Mouse (Mus musculus): Measurements from ENCODE around the gene Hist1h2bq.
"Not testable (repeated sequence)": the region's sequence is repeated elsewhere in the genome, so short reads cannot be mapped to it uniquely, and the experiment has no call there.

Hist1h2bq gene

DNA sequence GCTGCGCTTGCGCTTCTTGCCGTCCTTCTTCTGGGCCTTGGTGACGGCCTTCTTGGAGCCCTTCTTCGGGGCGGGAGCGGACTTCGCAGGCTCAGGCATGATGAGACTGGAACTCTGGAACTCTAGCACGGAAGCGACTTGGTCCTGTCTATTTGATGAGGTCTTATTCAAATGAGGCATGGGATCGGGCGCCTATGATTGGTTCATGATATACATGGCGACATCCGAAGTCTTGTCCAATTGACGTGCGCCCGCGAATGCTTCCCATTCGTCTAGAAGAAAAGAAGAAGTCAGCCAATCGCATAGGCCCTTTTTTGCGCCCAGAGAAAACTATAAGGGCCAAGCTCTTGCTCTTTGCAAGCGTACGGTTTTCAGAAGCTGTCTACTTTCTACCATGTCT, at the start of gene Hist1h2bq, which contains the start of gene Hist1h2ao:
Gene Hist1h2bq (minus strand): TSS at position 125 of the 400 bp plus-strand sequence.
Gene Hist1h2ao (plus strand): TSS at position 393 of the 400 bp plus-strand sequence.
- in situ Hi-C loops (cut with MboI, MseI) = not testable (repeated sequence)

DNA sequence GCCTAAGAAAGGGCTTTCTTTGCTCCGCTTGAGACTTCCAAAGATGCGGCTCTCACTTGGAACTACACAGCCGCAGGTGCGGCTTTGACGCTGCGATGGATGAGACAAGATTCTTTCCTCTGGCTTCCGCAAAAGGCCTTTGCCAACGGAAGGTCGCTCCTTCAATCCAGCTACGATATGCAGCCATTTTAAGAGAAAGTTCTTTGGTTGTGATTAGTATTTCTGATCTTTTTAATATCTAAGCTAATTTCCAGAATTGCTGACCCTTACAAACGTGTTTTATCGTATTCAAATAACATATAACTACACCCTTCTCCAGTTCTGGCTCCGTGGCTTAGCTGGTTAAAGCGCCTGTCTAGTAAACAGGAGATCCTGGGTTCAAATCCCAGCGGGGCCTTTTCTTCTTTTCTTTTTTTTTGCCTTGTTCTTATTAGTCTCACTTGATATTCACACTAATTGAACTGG, 45.7 kb upstream of the Hist1h2bq start:
- in situ Hi-C loops (cut with MboI, MseI) = loop anchor here (5.0 to 10.0 kb wide), 4 partner anchors 42 to 1559 kb away; partner anchors contain the start of gene Zfp184

DNA sequence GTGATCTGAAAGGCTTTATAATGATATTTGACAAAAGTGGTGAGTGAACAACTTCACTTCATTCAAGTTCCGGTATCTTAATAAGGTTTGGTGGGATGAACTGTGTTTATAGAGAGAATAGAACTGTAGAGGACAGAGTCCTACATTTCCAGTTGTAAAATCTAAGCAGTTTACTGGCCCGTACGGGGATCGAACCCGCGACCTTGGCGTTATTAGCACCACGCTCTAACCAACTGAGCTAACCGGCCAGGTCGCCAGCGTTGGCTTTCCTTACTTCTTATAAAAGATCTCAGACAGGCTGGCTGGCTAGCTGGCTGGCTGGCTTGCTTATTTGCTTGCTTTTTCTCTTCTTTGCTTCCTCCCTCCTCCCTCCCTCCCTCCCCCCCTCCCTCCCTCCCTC, 45.1 kb upstream of the Hist1h2bq start:
- in situ Hi-C loops (cut with MboI, MseI) = loop anchor here (5.0 to 10.0 kb wide), 4 partner anchors 42 to 1560 kb away; partner anchors contain the start of gene Zfp184

DNA sequence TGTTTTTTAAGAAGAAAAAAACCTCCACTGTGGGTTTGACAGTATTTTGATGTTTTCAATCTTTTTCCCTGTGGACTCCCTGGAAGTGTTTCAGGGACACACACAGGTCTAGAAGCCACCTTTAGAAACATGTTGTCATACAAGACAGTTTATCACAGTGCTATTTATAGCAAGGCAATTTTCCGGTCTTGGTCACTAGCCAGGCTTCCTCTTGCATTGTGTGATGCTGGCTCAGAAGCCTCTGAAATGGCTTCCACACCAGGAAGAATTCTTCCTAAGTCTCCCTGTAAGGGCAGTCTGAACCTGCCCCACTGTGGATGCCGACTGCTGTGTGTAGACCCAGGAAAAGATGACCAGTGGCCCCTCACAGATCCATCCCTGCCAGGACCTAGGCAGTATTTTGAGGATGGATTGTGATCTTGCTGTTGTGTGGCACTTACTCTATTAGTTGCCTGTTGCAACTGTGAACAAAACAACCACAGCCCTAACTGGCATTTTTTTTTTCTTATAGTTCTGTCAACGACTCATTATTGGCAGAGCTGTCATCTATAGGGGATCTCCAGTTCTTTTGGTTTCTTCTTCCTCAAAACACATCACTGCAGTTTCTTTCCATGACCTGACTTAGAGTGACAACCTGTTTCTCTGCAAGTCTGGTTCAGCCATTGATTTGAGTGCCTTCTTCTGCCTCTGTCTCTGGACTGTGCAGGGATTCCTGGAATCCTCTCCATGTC, 42.4 kb upstream of the Hist1h2bq start:
- in situ Hi-C loops (cut with MboI, MseI) = loop anchor here (10.0 kb wide), 2 partner anchors 92 to 1562 kb away; partner anchors contain the start of gene Zfp184

DNA sequence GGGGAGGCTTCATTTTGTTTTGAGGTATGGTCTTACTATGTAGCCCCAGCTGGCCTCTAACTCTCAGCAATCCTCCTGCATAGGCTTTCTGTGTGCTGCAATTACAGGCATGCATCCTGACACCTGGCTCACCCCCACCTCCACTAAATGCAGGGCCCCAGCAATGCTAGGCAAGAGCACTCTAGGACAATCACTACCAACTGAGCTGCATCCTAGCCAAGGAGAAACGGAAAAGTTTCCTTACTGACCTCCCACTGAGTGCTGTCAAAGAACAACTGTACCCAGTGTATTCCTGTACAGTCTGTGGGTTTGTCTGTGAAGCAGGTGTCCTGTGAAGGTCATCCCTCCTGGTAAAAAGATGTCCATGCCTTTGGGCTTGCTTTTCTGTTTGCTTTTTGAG, 40.7 kb upstream of the Hist1h2bq start:
- in situ Hi-C loops (cut with MboI, MseI) = loop anchor here (10.0 kb wide), 2 partner anchors 94 to 1564 kb away; partner anchors contain the start of gene Zfp184

DNA sequence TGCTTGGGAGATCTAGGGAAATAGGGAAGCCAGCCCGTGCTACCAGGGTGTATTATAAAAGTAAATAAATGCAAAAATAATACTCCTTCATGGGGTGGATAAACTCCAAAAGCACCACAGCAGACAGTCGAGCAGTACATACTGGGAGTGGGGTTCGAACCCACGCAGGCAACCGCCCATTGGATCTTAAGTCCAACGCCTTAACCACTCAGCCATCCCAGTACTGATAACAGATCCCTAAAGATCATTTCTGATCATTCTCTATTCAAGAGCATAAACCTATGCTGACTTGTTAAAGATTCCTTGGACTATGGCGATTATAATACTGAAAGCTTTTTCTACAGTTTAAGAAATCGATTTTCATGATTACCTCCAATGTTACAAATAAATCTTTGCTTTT, 37.9 kb upstream of the Hist1h2bq start:
- in situ Hi-C loops (cut with MboI, MseI) = loop anchor here (5.0 kb wide), 1 partner anchor 51 kb away; no protein-coding TSS in a partner anchor

DNA sequence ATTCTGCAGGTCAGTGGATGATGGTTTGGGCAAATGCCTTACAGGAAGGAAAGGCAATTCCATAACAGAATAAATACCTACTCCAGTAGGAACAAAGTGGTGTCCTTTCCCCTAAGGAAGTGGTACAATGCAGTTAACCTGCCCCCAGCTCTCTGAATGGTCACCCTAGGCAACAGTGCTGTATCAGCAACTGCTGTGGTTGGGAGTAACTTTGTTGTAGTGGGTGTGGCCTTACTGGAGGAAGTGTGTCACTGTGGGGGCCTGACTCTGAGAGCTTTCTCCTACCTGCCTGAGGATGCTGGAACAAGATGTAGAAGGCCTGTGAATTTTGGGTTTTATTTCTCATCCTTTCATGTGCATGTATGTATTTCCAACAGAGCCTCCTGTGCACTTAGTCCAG, 36.4 kb upstream of the Hist1h2bq start:
- in situ Hi-C loops (cut with MboI, MseI) = loop anchor here (5.0 kb wide), 1 partner anchor 49 kb away; no protein-coding TSS in a partner anchor

DNA sequence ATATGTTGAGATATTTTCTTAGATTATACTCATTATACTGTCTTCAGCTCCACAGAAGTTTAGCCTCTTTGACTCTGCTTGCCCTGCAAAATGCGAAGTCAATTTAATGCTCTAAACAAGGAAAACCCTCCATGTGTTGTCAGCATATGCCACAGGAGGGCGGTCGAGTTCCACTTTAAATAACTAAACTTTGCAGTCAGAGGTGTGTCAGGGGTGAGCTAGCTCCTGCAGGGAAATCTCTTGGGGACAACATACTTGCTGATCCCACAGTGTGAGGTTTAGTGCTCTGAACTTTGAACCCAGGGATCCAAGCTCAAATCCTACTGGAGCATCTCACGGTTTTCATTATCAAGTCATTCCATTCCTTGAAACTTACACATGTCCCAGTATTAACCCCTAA, 30.5 kb upstream of the Hist1h2bq start:
- in situ Hi-C loops (cut with MboI, MseI) = not testable (repeated sequence)

DNA sequence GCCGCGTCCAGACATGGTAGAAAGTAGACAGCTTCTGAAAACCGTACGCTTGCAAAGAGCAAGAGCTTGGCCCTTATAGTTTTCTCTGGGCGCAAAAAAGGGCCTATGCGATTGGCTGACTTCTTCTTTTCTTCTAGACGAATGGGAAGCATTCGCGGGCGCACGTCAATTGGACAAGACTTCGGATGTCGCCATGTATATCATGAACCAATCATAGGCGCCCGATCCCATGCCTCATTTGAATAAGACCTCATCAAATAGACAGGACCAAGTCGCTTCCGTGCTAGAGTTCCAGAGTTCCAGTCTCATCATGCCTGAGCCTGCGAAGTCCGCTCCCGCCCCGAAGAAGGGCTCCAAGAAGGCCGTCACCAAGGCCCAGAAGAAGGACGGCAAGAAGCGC, 23.5 kb upstream of the Hist1h2bq start, which contains the start of the genes Hist1h2ap and Hist1h2br:
Gene Hist1h2ap (minus strand): TSS at position 47 of the 400 bp plus-strand sequence.
Gene Hist1h2br (plus strand): TSS at position 283 of the 400 bp plus-strand sequence.
- in situ Hi-C loops (cut with MboI, MseI) = loop anchor here (5.0 kb wide), 1 partner anchor 209 kb away; the partner anchor contains the start of genes Hist1h2ag, Hist1h2bj and Hist1h4i

DNA sequence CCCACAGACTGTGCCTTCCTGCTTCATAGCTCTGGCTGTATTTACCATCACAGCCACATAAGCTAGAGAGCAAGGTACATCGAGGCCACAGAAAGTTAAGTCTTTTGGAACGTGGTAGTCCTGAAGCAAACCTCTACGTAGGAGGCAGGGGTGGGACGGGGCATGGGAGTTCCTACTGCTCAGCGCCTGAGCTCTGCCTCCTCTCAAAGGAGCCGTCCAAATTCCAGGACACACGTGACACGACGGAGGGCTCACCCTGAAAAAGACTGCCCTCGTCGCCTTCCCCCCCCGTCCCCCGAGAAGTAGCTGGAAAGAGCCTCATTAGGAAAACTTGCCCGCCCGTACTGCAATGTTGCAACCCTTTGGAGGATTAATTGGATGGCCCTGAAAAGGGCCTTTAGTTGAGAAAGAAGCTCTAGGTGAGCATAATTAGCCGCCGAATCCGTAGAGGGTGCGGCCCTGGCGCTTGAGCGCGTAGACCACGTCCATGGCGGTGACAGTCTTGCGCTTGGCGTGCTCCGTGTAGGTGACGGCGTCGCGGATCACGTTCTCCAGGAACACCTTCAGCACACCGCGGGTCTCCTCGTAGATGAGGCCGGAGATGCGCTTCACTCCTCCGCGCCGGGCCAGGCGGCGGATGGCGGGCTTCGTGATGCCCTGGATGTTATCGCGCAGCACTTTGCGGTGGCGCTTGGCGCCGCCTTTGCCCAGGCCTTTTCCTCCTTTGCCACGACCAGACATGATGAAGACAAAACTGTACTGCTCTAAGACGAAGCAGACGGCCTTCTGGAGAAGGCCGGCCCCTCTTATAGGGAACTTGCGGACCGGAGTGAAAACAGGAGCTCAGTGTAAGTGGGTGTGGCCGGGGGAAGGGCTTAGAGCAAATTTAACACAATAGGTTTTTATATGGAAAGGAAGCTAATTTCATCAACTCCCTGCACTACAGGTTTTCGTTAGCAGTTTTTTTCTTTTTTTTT, 21.7 kb upstream of the Hist1h2bq start, which contains the start of gene Hist1h4n:
Gene Hist1h4n (minus strand): TSS at position 779 of the 977 bp plus-strand sequence.
- in situ Hi-C loops (cut with MboI, MseI) = loop anchor here (5.0 kb wide), 1 partner anchor 211 kb away; the partner anchor contains the start of genes Hist1h2ag, Hist1h2bj and Hist1h4i

DNA sequence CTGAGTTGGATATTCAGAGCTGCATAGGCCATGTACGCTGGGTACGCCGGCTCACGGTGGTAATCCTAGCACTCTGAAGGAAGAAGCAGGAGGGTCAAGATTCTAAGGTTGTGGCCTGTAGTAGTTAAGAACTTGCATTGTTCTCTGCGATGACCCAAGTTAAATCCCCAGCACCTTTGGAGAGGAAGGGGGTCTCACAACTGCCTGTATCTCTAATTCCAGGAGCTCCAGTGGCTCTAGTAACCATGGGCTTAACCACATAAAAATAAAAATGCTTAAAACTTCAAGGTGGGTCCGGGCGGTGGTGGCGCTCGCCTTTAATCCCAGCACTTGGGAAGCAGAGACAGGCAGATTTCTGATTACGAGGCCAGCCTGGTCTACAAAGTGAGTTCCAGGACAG, 20.3 kb upstream of the Hist1h2bq start:
- in situ Hi-C loops (cut with MboI, MseI) = loop anchor here (5.0 kb wide), 1 partner anchor 212 kb away; the partner anchor contains the start of genes Hist1h2ag, Hist1h2bj and Hist1h4i

DNA sequence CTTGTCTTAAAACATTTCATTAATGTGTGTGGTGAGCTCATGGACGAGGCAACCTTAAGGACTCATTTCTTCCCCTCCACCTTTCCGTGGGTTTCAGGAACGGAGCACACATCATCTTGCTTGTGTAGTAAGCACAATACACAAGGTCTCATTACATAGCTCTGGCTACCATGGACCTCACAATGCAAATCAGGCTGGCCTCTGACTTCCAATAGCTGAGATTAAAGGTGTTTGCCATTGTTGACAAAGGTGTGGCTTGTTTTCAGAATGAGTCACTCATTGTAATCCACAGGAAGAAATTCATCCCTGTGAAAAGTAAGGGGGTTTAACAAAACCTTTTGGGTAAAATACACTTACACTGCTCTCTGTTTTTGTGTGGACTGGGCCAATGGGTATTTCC, 18.5 kb upstream of the Hist1h2bq start:
- in situ Hi-C loops (cut with MboI, MseI) = loop anchor here (10.0 kb wide), 1 partner anchor 906 kb away; no protein-coding TSS in a partner anchor

DNA sequence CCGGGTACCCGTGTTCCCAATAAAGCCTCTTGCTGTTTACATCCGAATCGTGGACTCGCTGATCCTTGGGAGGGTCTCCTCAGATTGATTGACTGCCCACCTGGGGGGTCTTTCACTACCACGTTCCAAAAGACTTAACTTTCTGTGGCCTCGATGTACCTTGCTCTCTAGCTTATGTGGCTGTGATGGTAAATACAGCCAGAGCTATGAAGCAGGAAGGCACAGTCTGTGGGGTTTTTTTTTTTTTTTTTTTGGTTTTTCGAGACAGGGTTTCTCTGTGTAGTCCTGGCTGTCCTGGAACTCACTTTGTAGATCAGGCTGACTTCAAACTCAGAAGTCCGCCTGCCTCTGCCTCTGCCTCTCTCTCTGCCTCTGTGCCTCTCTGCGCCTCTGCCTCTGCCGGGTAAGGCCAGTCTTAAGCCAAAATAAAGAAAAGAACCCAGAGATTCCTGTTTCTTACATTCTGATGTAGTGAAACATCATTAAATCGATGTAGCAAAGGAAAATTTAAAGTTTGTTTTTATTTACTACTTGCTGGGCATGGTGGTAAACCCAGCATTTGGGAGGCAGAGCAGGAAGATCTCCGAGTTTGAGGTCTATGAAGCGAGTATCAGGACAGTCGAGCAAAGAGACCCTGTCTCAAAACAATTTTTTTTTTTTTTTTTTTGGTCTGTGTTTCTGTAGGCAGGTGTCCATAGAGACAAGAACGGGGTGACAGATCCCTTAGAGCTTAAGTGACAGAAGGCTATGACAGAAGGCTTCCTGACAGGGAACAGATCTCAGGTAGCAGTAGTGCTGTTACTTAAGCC, 10.3 kb upstream of the Hist1h2bq start:
- in situ Hi-C loops (cut with MboI, MseI) = loop anchor here (10.0 kb wide), 1 partner anchor 915 kb away; no protein-coding TSS in a partner anchor

DNA sequence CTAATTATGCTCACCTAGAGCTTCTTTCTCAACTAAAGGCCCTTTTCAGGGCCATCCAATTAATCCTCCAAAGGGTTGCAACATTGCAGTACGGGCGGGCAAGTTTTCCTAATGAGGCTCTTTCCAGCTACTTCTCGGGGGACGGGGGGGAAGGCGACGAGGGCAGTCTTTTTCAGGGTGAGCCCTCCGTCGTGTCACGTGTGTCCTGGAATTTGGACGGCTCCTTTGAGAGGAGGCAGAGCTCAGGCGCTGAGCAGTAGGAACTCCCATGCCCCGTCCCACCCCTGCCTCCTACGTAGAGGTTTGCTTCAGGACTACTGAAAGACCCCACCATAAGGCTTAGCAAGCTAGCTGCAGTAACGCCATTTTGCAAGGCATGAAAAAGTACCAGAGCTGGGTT, 2.1 kb upstream of the Hist1h2bq start:
- in situ Hi-C loops (cut with MboI, MseI) = not testable (repeated sequence)

DNA sequence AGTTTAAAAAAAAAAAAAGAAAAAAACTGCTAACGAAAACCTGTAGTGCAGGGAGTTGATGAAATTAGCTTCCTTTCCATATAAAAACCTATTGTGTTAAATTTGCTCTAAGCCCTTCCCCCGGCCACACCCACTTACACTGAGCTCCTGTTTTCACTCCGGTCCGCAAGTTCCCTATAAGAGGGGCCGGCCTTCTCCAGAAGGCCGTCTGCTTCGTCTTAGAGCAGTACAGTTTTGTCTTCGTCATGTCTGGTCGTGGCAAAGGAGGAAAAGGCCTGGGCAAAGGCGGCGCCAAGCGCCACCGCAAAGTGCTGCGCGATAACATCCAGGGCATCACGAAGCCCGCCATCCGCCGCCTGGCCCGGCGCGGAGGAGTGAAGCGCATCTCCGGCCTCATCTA, 1.5 kb upstream of the Hist1h2bq start, which contains the start of gene Hist1h4m:
Gene Hist1h4m (plus strand): TSS at position 208 of the 400 bp plus-strand sequence.
- in situ Hi-C loops (cut with MboI, MseI) = not testable (repeated sequence)

DNA sequence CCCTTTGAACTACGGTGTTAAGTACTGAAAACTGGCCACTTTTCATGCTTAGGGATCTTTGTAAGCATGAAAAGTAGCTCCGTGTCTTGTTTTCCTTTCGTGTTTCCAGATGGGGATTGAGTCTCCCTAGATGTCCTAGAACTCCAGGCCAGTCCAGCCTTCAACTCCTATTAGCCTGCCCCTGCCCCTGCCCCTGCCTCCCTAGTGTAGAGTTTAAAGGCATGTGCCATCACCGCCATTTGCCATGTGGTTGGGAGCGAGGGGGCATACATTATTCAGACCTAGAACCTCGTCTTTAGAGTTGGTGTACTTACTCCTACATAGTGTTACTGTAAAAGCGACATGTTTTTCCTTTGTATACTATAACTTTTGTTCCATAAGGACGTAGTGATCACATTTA, 1.1 kb upstream of the Hist1h2bq start:
- in situ Hi-C loops (cut with MboI, MseI) = not testable (repeated sequence)

DNA sequence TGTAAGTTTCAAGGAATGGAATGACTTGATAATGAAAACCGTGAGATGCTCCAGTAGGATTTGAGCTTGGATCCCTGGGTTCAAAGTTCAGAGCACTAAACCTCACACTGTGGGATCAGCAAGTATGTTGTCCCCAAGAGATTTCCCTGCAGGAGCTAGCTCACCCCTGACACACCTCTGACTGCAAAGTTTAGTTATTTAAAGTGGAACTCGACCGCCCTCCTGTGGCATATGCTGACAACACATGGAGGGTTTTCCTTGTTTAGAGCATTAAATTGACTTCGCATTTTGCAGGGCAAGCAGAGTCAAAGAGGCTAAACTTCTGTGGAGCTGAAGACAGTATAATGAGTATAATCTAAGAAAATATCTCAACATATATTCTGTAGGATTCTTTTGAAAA, 6.9 kb downstream of the Hist1h2bq start:
- in situ Hi-C loops (cut with MboI, MseI) = not testable (repeated sequence)

DNA sequence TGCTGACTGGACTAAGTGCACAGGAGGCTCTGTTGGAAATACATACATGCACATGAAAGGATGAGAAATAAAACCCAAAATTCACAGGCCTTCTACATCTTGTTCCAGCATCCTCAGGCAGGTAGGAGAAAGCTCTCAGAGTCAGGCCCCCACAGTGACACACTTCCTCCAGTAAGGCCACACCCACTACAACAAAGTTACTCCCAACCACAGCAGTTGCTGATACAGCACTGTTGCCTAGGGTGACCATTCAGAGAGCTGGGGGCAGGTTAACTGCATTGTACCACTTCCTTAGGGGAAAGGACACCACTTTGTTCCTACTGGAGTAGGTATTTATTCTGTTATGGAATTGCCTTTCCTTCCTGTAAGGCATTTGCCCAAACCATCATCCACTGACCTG, 12.8 kb downstream of the Hist1h2bq start:
- in situ Hi-C loops (cut with MboI, MseI) = loop anchor here (5.0 to 25.0 kb wide), 2 partner anchors 50 to 1965 kb away; partner anchors contain the start of genes Hist1h1a, Hist1h2ab, Hist1h3a and Hist1h3b

DNA sequence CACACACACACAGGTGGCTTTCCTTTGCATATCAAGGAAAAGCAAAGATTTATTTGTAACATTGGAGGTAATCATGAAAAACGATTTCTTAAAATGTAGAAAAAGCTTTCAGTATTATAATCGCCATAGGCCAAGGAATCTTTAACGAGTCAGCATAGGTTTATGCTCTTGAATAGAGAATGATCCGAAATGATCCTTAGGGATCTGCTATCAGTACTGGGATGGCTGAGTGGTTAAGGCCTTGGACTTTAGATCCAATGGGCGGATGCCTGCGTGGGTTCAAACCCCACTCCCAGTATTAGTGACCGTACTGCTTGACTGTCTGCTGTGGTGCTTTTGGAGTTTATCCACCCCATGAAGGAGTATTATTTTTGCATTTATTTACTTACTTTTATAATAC, 14.4 kb downstream of the Hist1h2bq start:
- in situ Hi-C loops (cut with MboI, MseI) = loop anchor here (5.0 to 25.0 kb wide), 2 partner anchors 52 to 1967 kb away; partner anchors contain the start of genes Hist1h1a, Hist1h2ab, Hist1h3a and Hist1h3b
